Mouse (Mus musculus) C3H10T1/2 (cell line): Measurements from ENCODE around the gene Klhl42. TPM values are rescaled to one million over a fixed set of nuclear protein-coding genes. Genes with fewer than 3 reads are reported as not detected.

ENCODE experiments used
- polyA plus RNA-seq, 2 experiments: library from polyadenylated mRNA; unstranded; fragments of >200 nt; fragmentation: generic; extraction: Trizol; gene quantifications; one replicate each; pipeline ENCODE4 v1.2.1; 2012; ENCODE audit warnings: missing spikeins in 2 of 2

Klhl42 gene
- 1 to 10 TPM; 2.2 to 7.4 TPM for polyA plus RNA-seq

GRCm38 (mm10) chr6:147091136-147092120, at the start of gene Klhl42:
Gene Klhl42 (plus strand): TSS chr6:147091379.

DNA sequence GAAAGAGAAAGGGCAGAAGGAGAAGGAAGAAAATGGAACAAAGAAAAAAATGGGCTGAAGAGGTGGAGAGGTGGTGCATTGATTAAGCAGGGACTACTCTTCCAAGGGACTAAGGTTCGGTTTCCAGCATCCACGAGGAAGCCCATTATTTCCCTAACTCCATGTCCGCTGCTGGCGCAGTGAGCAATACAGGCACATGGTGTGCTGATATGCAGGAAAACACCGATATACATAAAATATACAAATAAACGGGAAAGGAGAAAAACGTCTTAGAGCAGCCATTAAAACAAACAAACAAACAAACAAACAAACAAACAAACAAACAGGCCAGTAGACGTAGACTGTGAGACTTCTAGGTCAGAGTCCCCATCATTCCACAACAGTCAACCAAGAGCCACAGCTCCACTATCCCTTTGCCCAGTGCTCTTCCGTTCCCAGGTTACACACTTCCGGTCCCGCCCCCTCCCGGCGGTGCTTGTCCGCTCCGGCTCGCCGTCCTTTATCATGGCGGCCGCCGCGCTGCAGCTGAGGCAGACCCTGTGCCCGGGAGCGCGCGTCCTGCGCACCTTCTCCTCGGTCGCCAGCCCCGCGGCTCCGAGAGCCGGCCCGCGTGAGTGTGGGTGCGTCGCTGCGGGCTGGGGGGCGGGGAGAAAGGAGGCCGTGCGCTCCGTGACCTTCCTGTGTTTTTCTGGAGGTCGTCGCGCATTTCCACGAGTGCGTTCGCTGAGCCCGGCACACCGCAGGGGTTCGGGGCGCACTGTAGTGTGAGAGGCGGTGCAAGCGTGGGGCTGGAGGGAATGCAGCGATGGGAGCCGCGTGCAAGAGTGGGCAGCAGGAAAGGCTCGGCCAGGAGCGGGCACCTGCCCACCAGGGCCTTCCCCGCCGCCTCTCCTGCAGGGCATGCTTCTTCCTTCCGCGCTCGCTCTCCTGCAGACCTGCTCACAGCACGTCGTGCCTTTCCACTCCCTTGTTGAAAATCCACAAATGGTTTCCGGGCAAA, 48.6 kb upstream of the Klhl42 start, which contains the start of gene Mrps35:
Gene Mrps35 (plus strand): TSS at position 474 of the 1,000 bp plus-strand sequence.

DNA sequence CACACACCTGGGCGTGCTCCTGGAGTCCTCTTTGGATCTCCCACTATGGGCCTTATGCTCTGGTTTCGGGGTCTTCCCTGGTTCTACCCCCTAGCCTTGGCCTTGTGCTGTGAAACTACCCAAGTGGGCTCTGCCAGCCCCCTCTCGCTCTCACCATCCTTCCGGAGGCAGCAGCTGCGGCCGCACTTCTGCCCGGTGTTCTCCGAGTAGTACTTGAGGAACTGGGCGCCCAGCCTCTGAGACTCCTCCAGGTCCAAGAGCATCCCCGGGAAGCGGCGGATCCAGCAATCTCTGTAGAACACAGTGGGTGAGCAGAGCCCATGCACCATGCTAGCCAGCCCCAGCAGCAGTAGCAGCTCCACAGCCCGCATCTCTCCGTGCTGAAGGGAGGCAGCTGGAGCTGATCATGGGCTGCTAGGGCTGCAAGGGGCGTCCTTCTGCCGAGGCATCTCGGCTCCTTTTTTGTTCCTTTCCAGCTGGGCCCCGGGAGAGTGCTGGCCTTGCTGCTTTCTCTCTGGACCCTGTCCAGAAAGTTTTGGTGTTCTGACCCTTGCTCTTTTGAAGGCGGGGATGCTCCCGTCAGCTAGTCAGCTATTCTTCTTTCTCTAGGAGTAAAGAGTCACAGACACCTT, 4.5 kb upstream of the Klhl42 start, which contains the start of gene Mansc4:
Gene Mansc4 (minus strand): TSS at position 439 of the 632 bp plus-strand sequence.

Other genes with a start within 250 kb of the Klhl42 start
- under 1 TPM in 1 of 2 experiments, not detected in 1; 0.06 TPM for gene Smco2, start 241.3 kb upstream of the Klhl42 start, polyA plus RNA-seq
- 10 to 100 TPM in 1 of 2 experiments, 1 to 10 TPM in 1; 2.6 to 24.7 TPM for gene Ppfibp1, start 202.9 kb upstream of the Klhl42 start, polyA plus RNA-seq
- under 1 TPM in 1 of 2 experiments, not detected in 1; 0.02 TPM for gene 1700034J05Rik, start 137.0 kb upstream of the Klhl42 start, polyA plus RNA-seq
- gene Rep15, start 58.8 kb upstream of the Klhl42 start, polyA plus RNA-seq: under 1 TPM; 0.26 to 0.51 TPM
- 10 to 100 TPM; 44.4 to 51.6 TPM for gene Mrps35, start 48.6 kb upstream of the Klhl42 start, polyA plus RNA-seq
- gene Mansc4, start 4.3 kb upstream of the Klhl42 start, polyA plus RNA-seq: under 1 TPM; 0.08 to 0.42 TPM
- under 1 TPM in 1 of 2 experiments, not detected in 1; 0.07 TPM for gene Pthlh, start 172.8 kb downstream of the Klhl42 start, polyA plus RNA-seq